Mouse (Mus musculus) lung, postnatal 14 days (tissue): ENCODE results near the gene Gpr61.

Experiments
- DNase-seq: peaks from one replicate; pipeline ENCODE4 v3.0.0; 2021

Gene Gpr61

GRCm38 (mm10) chr3:108126327-108126726, 28.4 kb downstream of the Gpr61 start:
- no peak for DNase-seq

DNA sequence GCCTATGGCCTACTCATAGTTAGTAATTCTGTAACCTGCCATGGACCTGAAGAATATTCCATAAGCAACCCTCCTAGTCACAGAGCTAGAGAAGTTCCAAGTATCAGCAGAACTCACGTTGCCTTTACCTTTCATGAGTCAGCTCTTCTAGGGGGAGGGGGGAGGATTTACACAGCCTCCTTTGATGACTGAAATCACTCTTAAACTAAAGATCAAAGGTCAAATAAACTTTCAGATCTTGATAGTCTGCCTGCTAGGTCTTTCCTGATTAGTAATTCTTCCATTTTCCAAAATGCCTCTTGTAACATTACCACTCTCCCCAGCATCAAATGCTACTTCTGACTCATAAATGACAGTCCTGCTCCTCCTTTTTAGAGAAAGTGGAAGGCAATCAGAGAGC, 30.6 kb downstream of the Gpr61 start:
- no peak for DNase-seq

DNA sequence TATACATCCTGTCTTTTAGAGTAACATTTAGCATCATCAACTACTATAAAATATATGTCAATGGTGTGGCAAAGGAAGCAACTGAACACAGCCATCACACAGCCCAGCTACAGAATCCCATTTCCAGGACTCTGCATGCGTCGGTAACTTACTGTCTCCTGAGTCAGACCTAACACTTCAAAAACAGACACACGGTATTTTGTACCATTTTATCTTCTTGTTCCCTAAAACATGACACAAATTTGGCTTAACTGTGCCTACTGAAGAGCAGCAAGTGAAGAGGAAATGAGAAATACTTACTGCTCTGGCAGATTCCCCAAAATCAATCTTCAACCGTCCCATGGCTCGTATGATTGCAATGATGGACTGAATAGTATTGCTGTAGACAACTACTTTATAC, 31.4 kb downstream of the Gpr61 start:
- no peak for DNase-seq

- DNase-seq, result no peak
Measured at GRCm38 (mm10) chr3:108121101-108121500, 33.6 kb downstream of the Gpr61 start.

- no peak for DNase-seq
Measured at GRCm38 (mm10) chr3:108117465-108117864, 37.2 kb downstream of the Gpr61 start.

- peak; percentile 10 for DNase-seq
Measured at GRCm38 (mm10) chr3:108113591-108114289, 40.9 kb downstream of the Gpr61 start.

DNA sequence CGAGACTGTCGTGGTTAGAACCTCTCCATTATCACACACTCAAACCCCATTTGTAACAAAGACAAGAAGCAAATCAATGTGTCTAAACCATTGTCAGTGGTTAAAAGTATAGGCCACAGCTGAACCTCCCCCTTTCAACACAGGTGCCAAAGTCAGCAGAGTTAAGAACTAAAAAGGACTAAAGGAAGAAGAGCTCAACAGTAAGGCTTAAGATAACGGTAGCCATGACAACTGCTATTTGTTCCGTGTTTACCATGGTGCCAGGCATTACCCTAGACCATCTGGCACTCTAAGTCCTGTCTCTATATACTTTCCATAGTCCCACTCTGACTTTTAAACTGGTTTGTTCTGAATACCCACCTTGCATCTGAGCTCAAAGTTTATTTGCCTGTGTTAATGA, 42.0 kb downstream of the Gpr61 start:
- DNase-seq, result no peak

GRCm38 (mm10) chr3:108112246-108112645, 42.4 kb downstream of the Gpr61 start:
- no peak for DNase-seq

DNA sequence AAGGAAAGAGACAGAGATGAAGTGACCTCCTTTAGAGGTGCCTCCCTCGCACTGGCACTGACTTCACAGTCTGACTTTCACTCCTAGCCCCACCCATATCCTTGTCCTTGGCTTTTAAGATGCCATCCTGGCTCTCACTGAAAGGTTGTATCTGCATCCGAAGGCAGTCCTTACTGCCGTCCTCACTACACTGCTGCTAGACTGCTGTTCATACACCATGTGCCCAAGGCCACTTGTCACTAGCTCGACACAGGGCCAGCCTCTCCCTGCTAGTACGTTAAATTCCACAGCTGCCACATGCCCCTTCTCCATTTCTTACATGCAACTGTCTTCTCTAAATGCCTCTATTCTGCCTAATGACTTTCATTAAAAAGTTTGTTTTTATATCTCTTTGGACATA, 43.4 kb downstream of the Gpr61 start:
- no peak for DNase-seq

- no peak for DNase-seq
Measured at GRCm38 (mm10) chr3:108105281-108105680, 49.4 kb downstream of the Gpr61 start.

- DNase-seq, result no peak
Measured at GRCm38 (mm10) chr3:108102075-108102474, 52.6 kb downstream of the Gpr61 start.

DNA sequence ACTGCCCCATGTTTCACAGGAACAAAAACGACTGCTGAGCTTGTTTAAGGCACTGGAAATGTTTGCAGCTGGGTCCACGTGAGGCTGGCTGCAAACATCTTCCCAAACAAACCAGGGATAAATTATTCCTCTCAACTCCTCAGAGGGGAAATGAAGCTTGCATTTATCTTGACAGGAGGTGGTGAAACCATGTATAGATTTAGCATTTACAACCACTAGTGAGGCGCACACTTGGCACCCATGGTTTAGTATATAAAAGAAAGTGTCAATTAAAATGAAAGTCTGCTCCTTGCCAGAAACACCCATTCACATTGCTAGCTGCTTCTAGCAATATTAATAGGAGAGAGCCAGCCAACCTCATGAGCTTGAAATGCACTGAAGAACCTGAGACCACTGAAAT, 53.1 kb downstream of the Gpr61 start:
- no peak for DNase-seq
